Mouse (Mus musculus) heart, embryonic 15.5 days (tissue): Measurements from ENCODE around the gene Ppp2r1b. TPM values are rescaled to one million over a fixed set of nuclear protein-coding genes. Genes with fewer than 3 reads are reported as not detected.

Source experiments
- ATAC-seq: fragments of 200-750 bp; cut with Nextera tagmentation; replicated peaks from 2 replicates; pipeline ENCODE4 v1.8.0; 2017; ENCODE audit warnings: low read depth, moderate TSS enrichment; ENCODE audit not compliant: insufficient number of reproducible peaks, insufficient read depth, low FRiP score
- H3K27ac ChIP-seq: fragments of 300-500 bp; sonication (generic); 2 replicates; pipeline ENCODE4 v1.5.1; 2015; ENCODE audit warnings: mild to moderate bottlenecking, inconsistent platforms
- H3K27me3 ChIP-seq: fragments of 300-500 bp; sonication (generic); 2 replicates; pipeline ENCODE4 v1.6.1; 2015; ENCODE audit warnings: inconsistent platforms
- H3K36me3 ChIP-seq: fragments of 300-500 bp; sonication (generic); 2 replicates; pipeline ENCODE4 v1.6.1; 2015; ENCODE audit warnings: mild to moderate bottlenecking, inconsistent platforms
- H3K4me1 ChIP-seq: fragments of 300-500 bp; sonication (generic); replicated peaks from 2 replicates; pipeline ENCODE4 v1.6.1; 2015; ENCODE audit warnings: inconsistent platforms
- H3K4me2 ChIP-seq: fragments of 300-500 bp; sonication (generic); 2 replicates; pipeline ENCODE4 v1.6.1; 2015; ENCODE audit warnings: inconsistent platforms, mild to moderate bottlenecking, moderate library complexity
- H3K4me3 ChIP-seq: fragments of 300-500 bp; sonication (generic); 2 replicates; pipeline ENCODE4 v1.5.1; 2015; ENCODE audit warnings: mild to moderate bottlenecking, inconsistent platforms
- H3K9ac ChIP-seq: fragments of 300-500 bp; sonication (generic); 2 replicates; pipeline ENCODE4 v1.6.1; 2015; ENCODE audit warnings: mild to moderate bottlenecking, inconsistent platforms
- H3K9me3 ChIP-seq: fragments of 300-500 bp; sonication (generic); replicated peaks from 2 replicates; pipeline ENCODE4 v1.6.1; 2016; ENCODE audit warnings: inconsistent platforms
- WGBS: fragments of 180-500 bp; shearing (Covaris S2); methylation state at CpG from one replicate; pipeline ENCODE4 v1.1.7; 2015; ENCODE audit warnings: mixed read lengths; 5-methylcytosine and 5-hydroxymethylcytosine counted together
- polyA plus RNA-seq: library from polyadenylated mRNA; unstranded; fragments of >200 nt; fragmentation: Nextera tagmentation; extraction: Ambion mirVana; gene quantifications from 2 replicates; pipeline ENCODE4 v1.2.1, GENCODE M21; 2015

Gene Ppp2r1b
- polyA plus RNA-seq, 1 experiment from 2014 or later: 33.4 TPM

DNA sequence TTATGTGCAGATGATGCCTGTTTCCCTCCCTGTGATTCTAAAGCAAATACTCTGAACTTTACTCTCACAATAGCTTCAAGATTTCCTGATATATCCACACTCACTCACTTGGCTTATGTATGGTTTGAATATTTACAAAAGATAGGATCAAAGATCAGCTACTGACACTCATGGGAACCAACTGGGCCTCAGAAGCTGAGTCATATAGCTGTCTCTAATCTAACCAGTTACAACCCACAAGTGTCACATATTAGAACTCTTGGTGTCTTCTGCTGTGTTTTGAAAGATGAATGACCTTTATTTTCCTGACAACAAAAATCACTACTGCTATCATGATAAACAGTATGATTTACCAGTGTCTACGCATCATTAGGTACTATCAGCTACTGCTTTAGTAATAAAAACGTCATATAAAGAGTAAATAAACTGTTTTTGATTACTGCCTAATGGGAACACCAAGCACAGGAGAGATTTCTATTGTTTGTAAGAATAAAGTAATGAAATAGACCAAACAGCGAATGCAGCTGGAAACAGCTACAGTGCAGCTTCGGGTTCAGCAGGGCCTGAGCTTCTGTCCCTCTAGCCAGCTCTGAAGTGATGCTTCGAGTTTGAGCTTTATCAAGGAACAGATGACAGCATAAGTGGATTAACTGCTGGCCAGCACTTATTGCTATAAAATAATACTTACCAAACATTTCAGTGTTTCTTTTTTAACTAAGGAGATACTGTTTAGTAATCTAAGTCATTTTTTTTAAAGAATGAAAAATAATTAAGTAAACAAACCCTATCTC, 77.5 kb downstream of the Ppp2r1b start:
- Histone ChIP-seq H3K9ac (no peak overlapping the region), H3K4me2 (no peak overlapping the region), H3K27me3 (no peaks in the 10 kb centered on the region), H3K9me3 (no peaks in the 10 kb centered on the region), H3K36me3 (peaks cover 1% of the 10 kb centered on the region; the same call in 1 of the 2 replicates), H3K4me1 (peaks cover 13% of the 10 kb centered on the region), H3K4me3 (no peak overlapping the region), H3K27ac (no peak overlapping the region)
- WGBS: 61% methylated on average over 5 of the region's 5 CpGs
- ATAC-seq: no peak

DNA sequence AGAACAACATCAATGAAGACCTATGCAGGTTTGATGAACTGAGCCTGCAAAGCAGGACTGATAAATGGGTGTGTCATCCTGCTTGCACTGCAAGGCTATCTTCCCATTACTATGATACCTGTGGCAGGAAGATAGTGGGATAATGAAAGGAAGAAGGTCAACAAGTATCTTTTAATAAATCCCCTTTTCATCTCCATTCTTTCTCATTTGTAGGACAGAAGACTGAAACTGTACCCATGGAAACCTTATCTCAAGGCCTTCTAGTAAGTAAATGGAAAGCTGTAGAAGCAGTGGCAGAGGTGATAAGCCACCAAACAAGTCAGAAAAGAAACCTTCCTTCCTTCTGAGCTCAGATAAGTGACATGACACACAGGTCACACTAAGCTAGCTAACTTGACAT, 79.4 kb downstream of the Ppp2r1b start:
- Histone ChIP-seq H3K27me3 (no peaks in the 10 kb centered on the region), H3K4me2 (no peak overlapping the region), H3K36me3 (peaks cover 3% of the 10 kb centered on the region; the same call in 1 of the 2 replicates), H3K4me3 (no peak overlapping the region), H3K27ac (no peak overlapping the region), H3K4me1 (peaks cover 13% of the 10 kb centered on the region), H3K9ac (no peak overlapping the region), H3K9me3 (no peaks in the 10 kb centered on the region)
- no peak for ATAC-seq

- Histone ChIP-seq H3K4me1 (peaks cover 11% of the 10 kb centered on the region), H3K9me3 (no peaks in the 10 kb centered on the region), H3K27ac (no peak overlapping the region), H3K9ac (no peak overlapping the region), H3K4me2 (no peak overlapping the region), H3K27me3 (no peaks in the 10 kb centered on the region), H3K36me3 (peaks cover 3% of the 10 kb centered on the region; the same call in 1 of the 2 replicates), H3K4me3 (no peak overlapping the region)
- ATAC-seq: no peak
- WGBS: 39% methylated on average over 4 of the region's 4 CpGs
Measured at GRCm38 (mm10) chr9:50925801-50926200, 80.7 kb downstream of the Ppp2r1b start.

DNA sequence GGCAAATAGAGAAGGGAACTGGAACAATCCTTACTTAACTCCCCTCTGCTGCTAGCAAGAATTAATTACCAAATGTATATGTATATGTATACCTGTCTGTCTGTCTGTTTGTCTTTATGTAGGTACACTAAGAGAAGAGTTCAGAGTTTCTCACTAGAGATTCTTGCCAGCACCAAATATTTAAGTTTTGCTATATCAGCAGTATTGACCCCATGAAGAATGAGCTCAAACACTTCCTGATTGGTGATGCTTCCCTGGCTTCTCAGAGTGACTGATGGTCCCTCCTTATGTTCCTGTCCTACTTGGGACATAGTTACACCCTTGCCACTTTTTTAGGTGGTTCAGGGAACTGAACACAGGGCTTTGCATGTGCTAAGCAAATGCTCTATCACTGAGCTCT, 84.9 kb downstream of the Ppp2r1b start:
- H3K9ac ChIP-seq: no peak overlapping the region
- H3K4me3 ChIP-seq: no peak overlapping the region
- ATAC-seq: no peak
- H3K27me3 ChIP-seq: no peaks in the 10 kb centered on the region
- no peaks in the 10 kb centered on the region for H3K9me3 ChIP-seq
- no peak overlapping the region for H3K4me2 ChIP-seq
- H3K27ac ChIP-seq: no peak overlapping the region
- H3K4me1 ChIP-seq: peaks cover 4% of the 10 kb centered on the region; the same call in 1 of the 2 replicates
- peaks cover 19% of the 10 kb centered on the region for H3K36me3 ChIP-seq

DNA sequence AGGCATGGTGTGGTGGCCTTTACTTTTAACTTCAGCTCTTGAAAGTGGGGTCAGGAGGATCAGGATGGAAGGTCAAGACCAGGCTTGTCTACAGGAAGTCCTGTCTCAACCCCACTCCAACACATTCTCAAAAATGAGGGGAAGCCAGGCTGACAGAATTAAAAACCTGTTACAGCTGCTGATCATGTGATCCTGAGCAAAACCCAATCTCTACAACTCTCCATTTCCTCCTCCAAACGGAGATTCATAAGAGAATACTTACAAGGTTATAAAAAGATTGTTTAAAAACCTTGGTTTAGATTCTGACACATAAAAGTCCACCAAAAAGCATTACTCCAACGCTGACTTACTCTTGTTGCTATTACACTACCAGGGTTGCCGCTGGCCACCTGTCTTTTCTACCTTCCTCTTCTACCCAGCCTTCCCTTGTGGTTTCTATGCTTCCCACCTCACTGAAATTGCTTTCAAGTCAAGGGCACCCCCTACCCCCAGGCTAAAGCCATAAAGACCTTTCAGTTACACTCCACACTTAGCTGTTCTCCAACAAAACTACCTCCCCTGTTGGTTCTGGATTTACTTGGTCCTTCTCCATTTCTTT, 96.8 kb downstream of the Ppp2r1b start:
- H3K4me2 ChIP-seq: no peak overlapping the region
- no peaks in the 10 kb centered on the region for H3K36me3 ChIP-seq
- WGBS: 71% methylated on average over 3 of the region's 3 CpGs
- no peaks in the 10 kb centered on the region for H3K27me3 ChIP-seq
- H3K4me3 ChIP-seq: no peak overlapping the region
- H3K9me3 ChIP-seq: no peaks in the 10 kb centered on the region
- no peak for ATAC-seq
- no peak overlapping the region for H3K9ac ChIP-seq
- no peak overlapping the region for H3K27ac ChIP-seq
- H3K4me1 ChIP-seq: no peaks in the 10 kb centered on the region

DNA sequence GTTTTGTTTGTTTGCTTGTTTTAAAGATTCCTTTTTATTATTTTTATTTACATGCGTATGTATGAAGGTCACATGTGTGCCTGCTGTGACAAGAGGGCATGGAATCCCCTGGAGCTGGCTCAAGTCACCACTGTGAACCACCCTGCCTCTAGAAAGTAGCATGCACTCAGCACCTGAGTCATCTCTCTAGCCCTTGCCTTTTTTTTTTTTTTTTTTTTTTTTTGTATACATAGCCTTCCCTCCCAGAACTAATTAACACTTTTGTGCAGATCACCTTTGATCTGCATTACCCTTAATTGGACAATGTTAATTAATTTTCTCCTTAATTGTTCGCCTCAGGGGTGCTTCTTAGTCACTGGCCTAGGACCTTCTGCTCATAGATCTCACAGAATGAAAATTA, 97.6 kb downstream of the Ppp2r1b start:
- Histone ChIP-seq H3K36me3 (no peaks in the 10 kb centered on the region), H3K27ac (no peak overlapping the region), H3K9ac (no peak overlapping the region), H3K4me2 (no peak overlapping the region), H3K4me3 (no peak overlapping the region), H3K27me3 (no peaks in the 10 kb centered on the region), H3K4me1 (no peaks in the 10 kb centered on the region), H3K9me3 (no peaks in the 10 kb centered on the region)
- WGBS: 90% methylated on average over 2 of the region's 2 CpGs
- ATAC-seq: no peak

Other genes starting within 250 kb of the Ppp2r1b start
- 661 and 746 TPM in 2 replicates for gene Sdhd, start 241.5 kb upstream of the Ppp2r1b start, polyA plus RNA-seq
- 216 and 279 TPM in 2 replicates for gene Timm8b, start 241.4 kb upstream of the Ppp2r1b start, polyA plus RNA-seq
- gene Pih1d2, start 228.0 kb upstream of the Ppp2r1b start, polyA plus RNA-seq: 2.1 and 2.6 TPM in 2 replicates
- gene Nkapd1, start 227.8 kb upstream of the Ppp2r1b start, polyA plus RNA-seq: 14.5 and 16.4 TPM in 2 replicates
- 125 and 140 TPM in 2 replicates for gene Dlat, start 185.5 kb upstream of the Ppp2r1b start, polyA plus RNA-seq
- 9.1 and 9.2 TPM in 2 replicates for gene Dixdc1, start 105.8 kb upstream of the Ppp2r1b start, polyA plus RNA-seq
- 8.7 and 9.2 TPM in 2 replicates for gene 2310030G06Rik, start 98.8 kb upstream of the Ppp2r1b start, polyA plus RNA-seq
- 978 and 1,330 TPM in 2 replicates for gene Cryab, start 94.0 kb upstream of the Ppp2r1b start, polyA plus RNA-seq
- 236 and 268 TPM in 2 replicates for gene Hspb2, start 92.9 kb upstream of the Ppp2r1b start, polyA plus RNA-seq
- 7.6 and 10.2 TPM in 2 replicates for gene Fdxacb1, start 77.1 kb upstream of the Ppp2r1b start, polyA plus RNA-seq
- gene Alg9, start 70.3 kb upstream of the Ppp2r1b start, polyA plus RNA-seq: 20.7 and 29.7 TPM in 2 replicates
- gene 1110032A03Rik, start 69.8 kb upstream of the Ppp2r1b start, polyA plus RNA-seq: 24.4 and 25.1 TPM in 2 replicates
- gene Sik2, start 163.8 kb downstream of the Ppp2r1b start, polyA plus RNA-seq: 13.7 and 14.9 TPM in 2 replicates
- gene Btg4, start 215.6 kb downstream of the Ppp2r1b start, polyA plus RNA-seq: not detected in 2 replicates
- 8.8 and 8.9 TPM in 2 replicates for gene Layn, start 231.8 kb downstream of the Ppp2r1b start, polyA plus RNA-seq